Mouse (Mus musculus) forebrain, embryonic 10.5 days (tissue): Measurements from ENCODE around the gene Cbr4. TPM values are rescaled to one million over a fixed set of nuclear protein-coding genes. Genes with fewer than 3 reads are reported as not detected.
A peak's percentile ranks its signal among the peaks of the same experiment; 100 is the strongest.

Experiments
- DNase-seq: peaks from one replicate; pipeline ENCODE4 v3.0.0-alpha.2; 2017; ENCODE audit warnings: low spot score; ENCODE audit errors: extremely low spot score
- H3K27ac ChIP-seq: fragments of 300-500 bp; sonication (generic); 2 replicates; pipeline ENCODE4 v1.5.1; 2016; ENCODE audit warnings: mild to moderate bottlenecking
- H3K27me3 ChIP-seq: fragments of 300-500 bp; sonication (generic); 2 replicates; pipeline ENCODE4 v1.6.1; 2016; ENCODE audit warnings: mild to moderate bottlenecking; ENCODE audit not compliant: poor library complexity, severe bottlenecking
- H3K36me3 ChIP-seq: fragments of 300-500 bp; sonication (generic); replicated peaks from 2 replicates; pipeline ENCODE4 v1.6.1; 2016; ENCODE audit warnings: mild to moderate bottlenecking, moderate library complexity
- H3K4me1 ChIP-seq: fragments of 300-500 bp; sonication (generic); 2 replicates; pipeline ENCODE4 v1.6.1; 2016
- H3K4me3 ChIP-seq: fragments of 300-500 bp; sonication (generic); 2 replicates; pipeline ENCODE4 v1.5.1; 2016; ENCODE audit warnings: mild to moderate bottlenecking, moderate library complexity
- H3K9me3 ChIP-seq: fragments of 300-500 bp; sonication (generic); 2 replicates; pipeline ENCODE4 v1.6.1; 2016; ENCODE audit warnings: mild to moderate bottlenecking, moderate library complexity
- WGBS: fragments of 180-500 bp; shearing (Covaris S2); methylation state at CpG from one replicate; pipeline ENCODE4 v1.1.7; 2016; 5-methylcytosine and 5-hydroxymethylcytosine counted together
- polyA plus RNA-seq: library from polyadenylated mRNA; unstranded; fragments of >200 nt; fragmentation: Nextera tagmentation; extraction: Ambion mirVana; gene quantifications from 2 replicates; pipeline ENCODE4 v1.2.1, GENCODE M21; 2016

Gene Cbr4
- polyA plus RNA-seq: 30.2 and 32.4 TPM in 2 replicates

DNA sequence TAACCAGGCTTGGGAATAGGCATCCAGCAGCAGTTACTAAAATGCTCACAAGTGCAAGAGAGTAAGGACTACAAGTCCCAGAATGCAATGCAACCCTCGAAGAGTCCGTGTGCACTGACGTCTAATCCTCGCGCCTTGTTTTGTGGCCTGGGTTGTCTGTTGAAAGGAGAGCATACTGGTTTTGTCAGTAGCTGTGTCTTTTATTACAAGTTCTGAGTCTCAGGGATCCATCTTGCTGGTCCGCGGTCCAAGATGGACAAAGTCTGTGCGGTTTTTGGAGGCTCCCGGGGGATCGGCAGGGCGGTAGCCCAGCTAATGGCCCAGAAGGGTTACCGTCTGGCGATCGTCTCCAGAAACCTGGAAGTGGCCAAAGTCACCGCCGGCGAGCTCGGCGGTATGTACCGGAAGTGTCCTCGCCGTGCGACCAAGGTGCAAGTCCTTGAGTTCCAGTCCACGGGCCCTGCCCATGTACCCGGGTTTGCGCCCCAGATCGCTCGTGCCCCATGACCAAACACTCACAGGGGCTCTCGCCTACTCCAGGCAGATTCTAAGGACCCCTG is at the start of gene Cbr4:
Cbr4 (plus strand) TSS at position 138 of the 560 bp plus-strand sequence.
- under 1% methylated on average over 29 of the region's 29 CpGs for WGBS
- no peaks in the 10 kb centered on the region for H3K27me3 ChIP-seq
- peaks cover 10% of the 10 kb centered on the region for H3K4me1 ChIP-seq
- H3K9me3 ChIP-seq: no peaks in the 10 kb centered on the region
- H3K4me3 ChIP-seq: peak within 1 kb of the TSS; percentile 79
- H3K36me3 ChIP-seq: peaks cover 9% of the 10 kb centered on the region
- DNase-seq: peak; percentile 83
- H3K27ac ChIP-seq: peak within 1 kb of the TSS; percentile 91

DNA sequence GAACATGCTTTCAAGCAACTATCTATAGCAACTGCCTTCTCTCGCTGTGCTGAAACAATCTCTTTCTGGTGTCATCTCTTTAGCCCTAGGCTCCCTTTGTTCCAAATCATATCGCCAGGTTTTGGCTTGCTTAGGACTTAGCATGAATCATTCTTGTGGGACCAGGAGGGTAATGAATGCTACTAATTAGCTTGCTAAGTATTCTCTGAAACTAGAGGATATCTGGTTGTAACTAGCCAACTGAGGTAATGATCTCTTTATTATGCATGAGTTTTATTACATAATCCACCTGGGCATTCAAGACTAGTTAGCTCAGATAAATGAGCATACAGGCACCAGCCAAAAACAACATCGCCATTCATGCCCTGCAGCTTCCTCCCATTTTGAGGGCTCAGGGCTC is 44.5 kb upstream of the Cbr4 start:
- DNase-seq: no peak
- H3K4me1 ChIP-seq: peaks cover 23% of the 10 kb centered on the region
- no peak overlapping the region for H3K4me3 ChIP-seq
- H3K36me3 ChIP-seq: no peaks in the 10 kb centered on the region
- H3K27me3 ChIP-seq: no peaks in the 10 kb centered on the region
- peaks cover 26% of the 10 kb centered on the region; the same call in 1 of the 2 replicates for H3K9me3 ChIP-seq
- 96% methylated on average over 3 of the region's 3 CpGs for WGBS
- no peak overlapping the region for H3K27ac ChIP-seq

DNA sequence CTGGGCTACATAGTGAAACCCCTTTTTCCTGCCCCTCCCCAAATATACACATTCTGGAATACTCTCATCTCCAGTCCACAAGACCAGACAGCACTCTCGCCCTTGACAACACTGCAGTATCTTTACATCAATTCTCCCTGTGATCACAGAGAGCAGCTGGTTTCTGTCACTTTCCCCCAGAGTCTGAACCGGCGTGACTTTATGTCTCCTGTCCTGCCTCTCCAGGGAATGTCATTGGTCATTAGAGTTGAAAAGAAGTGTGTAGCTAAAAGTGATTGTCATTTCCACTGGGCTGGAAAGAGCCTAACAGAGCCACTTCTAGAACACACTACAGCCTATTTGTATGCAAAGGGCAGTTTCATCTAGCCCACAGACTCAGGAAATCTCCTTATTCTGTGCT is 43.2 kb upstream of the Cbr4 start:
- Histone ChIP-seq H3K9me3 (peaks cover 19% of the 10 kb centered on the region; the same call in 1 of the 2 replicates), H3K36me3 (no peaks in the 10 kb centered on the region), H3K27ac (no peak overlapping the region), H3K4me1 (peaks cover 33% of the 10 kb centered on the region), H3K27me3 (no peaks in the 10 kb centered on the region), H3K4me3 (no peak overlapping the region)
- no peak for DNase-seq
- WGBS: 58% methylated on average over 3 of the region's 3 CpGs

DNA sequence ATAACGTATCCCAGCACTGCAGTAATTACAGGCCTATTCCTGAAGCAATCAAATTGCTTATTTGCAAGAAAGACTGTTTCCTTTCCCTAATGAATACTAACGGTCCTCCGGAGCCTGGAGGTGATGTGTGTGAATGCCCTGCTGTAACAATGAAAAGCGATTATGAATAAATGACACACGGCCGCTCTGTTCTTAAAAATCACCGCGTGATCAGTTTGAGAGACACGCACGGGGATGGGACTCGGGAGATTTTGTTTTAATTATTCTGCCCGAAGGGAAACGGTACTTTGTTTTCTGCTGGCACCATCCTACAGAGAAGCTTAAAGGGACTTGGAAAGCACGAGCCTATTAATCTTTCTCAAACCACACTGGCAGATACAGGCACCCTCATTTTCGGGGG is 41.2 kb upstream of the Cbr4 start:
- Histone ChIP-seq H3K27me3 (no peaks in the 10 kb centered on the region), H3K4me1 (peaks cover 33% of the 10 kb centered on the region), H3K27ac (peak overlapping the region; percentile 74), H3K4me3 (no peak overlapping the region), H3K9me3 (peaks cover 3% of the 10 kb centered on the region; the same call in 1 of the 2 replicates), H3K36me3 (no peaks in the 10 kb centered on the region)
- no peak for DNase-seq
- 57% methylated on average over 15 of the region's 15 CpGs for WGBS

DNA sequence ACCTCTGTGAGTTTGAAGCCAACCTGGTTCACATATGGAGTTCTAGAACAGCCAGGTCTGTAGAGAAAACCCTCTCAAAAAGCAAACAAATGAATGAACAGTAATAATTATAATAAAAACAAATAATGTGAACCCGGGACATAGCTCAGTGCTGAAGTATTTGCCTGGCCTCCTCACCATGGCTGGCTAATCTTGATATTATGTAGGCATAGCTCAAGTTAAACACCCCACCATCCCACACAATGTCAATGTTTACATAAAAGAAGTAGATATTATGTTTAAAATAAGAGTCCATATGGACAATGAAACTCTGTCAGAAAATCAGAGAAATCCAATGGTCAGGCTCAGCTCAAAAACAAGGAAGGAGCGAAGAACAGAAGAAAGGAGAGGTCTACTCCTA is 39.4 kb upstream of the Cbr4 start:
- H3K4me1 ChIP-seq: peaks cover 33% of the 10 kb centered on the region
- no peaks in the 10 kb centered on the region for H3K36me3 ChIP-seq
- no peaks in the 10 kb centered on the region for H3K9me3 ChIP-seq
- no peak for DNase-seq
- H3K27me3 ChIP-seq: no peaks in the 10 kb centered on the region
- WGBS: 75% methylated on average over 2 of the region's 2 CpGs
- no peak overlapping the region for H3K27ac ChIP-seq
- no peak overlapping the region for H3K4me3 ChIP-seq

DNA sequence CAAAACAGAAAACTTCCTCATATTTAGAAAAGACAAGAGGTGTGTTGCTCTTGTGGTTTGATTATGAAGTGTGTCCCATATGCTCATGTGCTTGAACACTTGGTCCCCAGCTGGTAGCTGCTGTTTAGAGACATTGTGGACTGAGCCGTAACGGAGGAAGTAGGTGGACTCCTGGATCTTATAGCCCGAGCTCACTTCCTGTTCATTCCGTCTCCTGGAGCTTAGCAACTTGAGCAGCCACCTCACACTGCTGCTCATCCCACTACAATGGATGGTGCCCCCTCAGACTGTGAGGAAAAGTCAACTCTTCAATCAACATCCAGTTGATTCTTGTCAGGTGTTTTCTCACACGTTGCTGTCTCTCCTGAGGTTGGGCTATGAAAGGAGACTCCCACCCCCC is 38.7 kb upstream of the Cbr4 start:
- no peak overlapping the region for H3K27ac ChIP-seq
- WGBS: 82% methylated on average over 5 of the region's 5 CpGs
- DNase-seq: no peak
- no peaks in the 10 kb centered on the region for H3K27me3 ChIP-seq
- no peaks in the 10 kb centered on the region for H3K9me3 ChIP-seq
- peaks cover 33% of the 10 kb centered on the region for H3K4me1 ChIP-seq
- no peak overlapping the region for H3K4me3 ChIP-seq
- no peaks in the 10 kb centered on the region for H3K36me3 ChIP-seq

DNA sequence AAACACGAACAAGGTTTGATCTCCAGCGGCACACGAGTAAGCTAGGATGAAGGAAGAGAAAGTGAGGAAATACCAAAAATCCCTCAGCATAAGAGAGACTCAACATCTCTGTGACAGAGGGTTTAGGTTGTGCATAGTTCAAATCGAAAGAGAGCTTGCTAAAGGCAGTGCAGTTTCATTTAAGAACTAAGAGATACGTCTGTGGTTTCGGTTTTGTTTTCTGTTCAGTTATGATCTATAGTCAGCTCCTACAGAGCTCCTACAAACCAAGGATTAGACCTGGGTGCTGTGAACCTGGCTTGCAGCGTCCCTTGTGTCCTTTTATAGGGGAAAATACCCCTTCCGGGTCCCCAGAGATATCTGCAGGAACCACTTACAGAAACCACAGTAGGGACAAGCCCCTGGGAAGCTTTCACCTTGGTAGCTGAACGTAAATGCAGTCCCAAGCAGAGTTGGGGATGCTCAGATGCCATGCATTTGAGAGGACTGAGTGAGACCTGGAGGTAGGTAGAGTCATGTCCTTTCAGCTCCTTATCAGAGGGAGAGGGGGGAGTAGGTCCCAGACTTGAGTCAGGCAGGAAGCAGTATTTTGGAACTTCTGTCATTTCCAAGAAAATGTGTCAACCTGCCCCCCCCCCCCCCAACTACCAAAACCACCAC is 36.5 kb upstream of the Cbr4 start:
- H3K4me3 ChIP-seq: no peak overlapping the region
- DNase-seq: no peak
- no peaks in the 10 kb centered on the region for H3K36me3 ChIP-seq
- H3K27ac ChIP-seq: no peak overlapping the region
- no peaks in the 10 kb centered on the region for H3K9me3 ChIP-seq
- 92% methylated on average over 9 of the region's 9 CpGs for WGBS
- no peaks in the 10 kb centered on the region for H3K27me3 ChIP-seq
- H3K4me1 ChIP-seq: peaks cover 24% of the 10 kb centered on the region

DNA sequence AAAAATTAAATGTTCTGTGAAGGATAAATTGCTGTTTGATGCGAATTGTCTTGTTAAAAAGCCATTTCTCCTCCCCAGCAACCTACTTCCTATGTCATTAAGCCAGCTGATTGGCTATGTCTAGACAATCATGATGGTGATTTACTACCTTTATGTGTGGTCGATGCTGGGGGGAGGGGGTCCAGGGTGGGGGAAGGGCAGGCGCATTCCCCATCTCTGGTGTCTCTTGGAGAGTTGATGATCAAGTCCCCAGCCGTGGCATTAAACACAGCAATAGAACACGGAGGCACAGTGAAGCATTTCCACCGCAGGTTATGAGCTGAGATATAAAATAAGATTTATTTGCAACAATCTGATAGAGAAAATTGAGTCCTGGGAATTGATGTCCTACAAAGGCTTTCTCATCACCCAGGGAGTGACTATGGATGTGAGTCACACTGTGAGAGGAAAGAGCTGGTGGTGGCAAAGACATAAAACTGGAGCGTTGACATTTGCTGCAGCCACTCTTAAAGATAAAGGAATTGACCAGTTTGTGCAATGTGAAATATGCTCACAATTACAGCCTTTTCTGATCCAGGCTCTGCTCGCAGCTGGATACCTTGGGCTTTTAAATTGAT is 35.7 kb upstream of the Cbr4 start:
- Histone ChIP-seq H3K27me3 (no peaks in the 10 kb centered on the region), H3K36me3 (no peaks in the 10 kb centered on the region), H3K9me3 (no peaks in the 10 kb centered on the region), H3K4me3 (no peak overlapping the region), H3K4me1 (peaks cover 16% of the 10 kb centered on the region), H3K27ac (no peak overlapping the region)
- WGBS: 89% methylated on average over 8 of the region's 8 CpGs
- DNase-seq: no peak

DNA sequence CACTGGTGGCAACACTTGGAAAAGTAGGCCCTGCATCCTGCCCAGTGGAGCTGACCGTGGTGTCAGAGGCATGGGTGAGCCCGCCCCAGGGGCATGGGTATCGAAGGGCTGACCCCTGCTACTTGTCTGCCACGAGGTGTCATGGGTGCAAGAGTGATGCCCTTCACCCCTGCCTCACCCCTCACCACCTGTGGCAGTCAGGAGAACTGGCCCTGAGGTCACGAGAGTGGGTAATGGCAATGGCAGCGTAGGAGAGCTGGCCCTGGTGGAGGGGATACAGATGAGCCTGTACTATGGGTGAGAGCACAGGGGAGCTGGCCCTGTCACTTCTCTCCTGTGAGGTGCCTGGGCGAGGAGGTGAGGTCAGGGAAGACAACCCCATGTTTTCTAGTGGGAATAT is 27.8 kb upstream of the Cbr4 start:
- Histone ChIP-seq H3K36me3 (no peaks in the 10 kb centered on the region), H3K4me1 (peaks cover 5% of the 10 kb centered on the region; the same call in 1 of the 2 replicates), H3K9me3 (no peaks in the 10 kb centered on the region), H3K27ac (no peak overlapping the region), H3K27me3 (no peaks in the 10 kb centered on the region), H3K4me3 (no peak overlapping the region)
- 87% methylated on average over 7 of the region's 7 CpGs for WGBS
- DNase-seq: no peak

DNA sequence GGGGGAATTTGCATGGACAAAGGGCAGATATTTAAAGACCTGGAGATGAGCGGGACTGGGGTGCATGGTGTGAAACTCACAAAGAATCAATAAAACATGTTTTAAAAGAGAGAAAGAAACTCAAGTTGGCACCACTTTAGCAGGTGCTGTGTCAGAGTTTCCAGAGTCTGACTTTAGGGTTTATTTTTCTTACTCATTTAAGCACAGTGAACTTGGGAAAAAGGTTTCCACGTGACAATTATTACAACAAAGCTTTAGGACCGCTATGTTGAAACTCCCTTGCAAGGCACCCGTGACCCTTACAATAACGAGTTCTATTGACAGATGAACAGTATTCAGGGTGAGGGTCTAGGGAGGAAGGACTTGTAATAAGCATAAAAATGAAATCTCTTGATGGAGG is 25.3 kb upstream of the Cbr4 start:
- no peaks in the 10 kb centered on the region for H3K9me3 ChIP-seq
- WGBS: 78% methylated on average over 5 of the region's 5 CpGs
- no peak overlapping the region for H3K27ac ChIP-seq
- H3K4me3 ChIP-seq: no peak overlapping the region
- peaks cover 11% of the 10 kb centered on the region for H3K4me1 ChIP-seq
- no peaks in the 10 kb centered on the region for H3K36me3 ChIP-seq
- H3K27me3 ChIP-seq: no peaks in the 10 kb centered on the region
- DNase-seq: no peak

DNA sequence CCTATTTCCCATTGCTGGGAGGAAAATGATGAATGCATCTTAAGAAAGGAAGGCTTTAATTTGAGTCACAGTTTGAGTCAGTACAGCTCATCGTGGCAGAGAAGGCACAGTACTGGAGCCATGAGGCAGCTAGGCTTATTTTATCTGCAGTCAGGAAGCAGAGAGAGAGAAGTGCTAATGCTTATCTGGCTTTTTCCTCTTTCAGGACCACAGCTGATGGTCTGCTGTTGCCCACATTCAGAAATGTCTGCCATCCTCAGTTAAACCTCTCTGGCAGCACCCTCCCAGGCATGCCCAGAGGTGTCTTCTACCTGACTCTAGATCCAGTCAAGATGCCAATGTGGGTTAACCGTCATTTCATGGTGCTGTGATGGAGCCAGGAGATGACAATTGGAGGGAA is 23.1 kb upstream of the Cbr4 start:
- 87% methylated on average over 2 of the region's 2 CpGs for WGBS
- no peaks in the 10 kb centered on the region for H3K27me3 ChIP-seq

DNA sequence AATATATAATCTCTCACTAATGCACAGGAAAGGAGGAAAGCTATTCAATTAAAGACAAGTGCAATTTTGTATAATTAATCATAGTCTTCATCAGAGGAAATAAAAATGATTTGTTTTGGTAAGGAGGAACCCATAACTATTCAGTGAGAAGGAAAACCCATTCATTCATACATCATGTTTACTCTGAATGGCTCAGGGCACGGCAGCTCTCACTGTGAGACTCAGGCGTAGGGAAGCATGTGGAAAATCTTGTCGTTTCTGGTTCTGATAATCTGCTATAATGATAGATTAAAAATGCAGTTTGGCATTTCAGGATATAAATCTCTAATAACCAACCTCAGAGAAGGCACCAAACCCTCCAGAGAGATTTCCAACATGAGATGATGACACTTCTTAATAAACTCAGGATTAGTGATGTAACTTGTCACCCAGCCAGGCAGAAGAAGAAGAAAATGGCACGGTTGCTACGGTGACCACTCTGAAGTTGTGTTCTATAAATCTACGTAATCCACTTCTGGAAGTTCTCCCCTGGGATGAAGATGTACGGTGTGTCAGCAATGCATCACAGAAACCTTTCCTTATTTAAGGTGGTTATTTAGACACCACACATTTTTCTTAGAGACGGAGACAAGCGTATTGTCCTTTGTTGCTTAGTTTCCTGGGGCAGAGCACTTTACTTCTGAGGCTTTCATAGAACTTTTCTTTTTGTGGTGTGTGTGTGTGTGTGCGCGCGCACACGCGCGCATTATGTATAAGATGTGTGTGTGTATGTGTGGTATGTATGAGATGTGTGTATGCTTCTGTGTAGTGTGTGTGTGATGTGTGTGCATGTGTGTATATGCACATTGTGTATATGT is 20.6 kb upstream of the Cbr4 start:
- Histone ChIP-seq H3K9me3 (no peaks in the 10 kb centered on the region), H3K36me3 (no peaks in the 10 kb centered on the region), H3K27me3 (no peaks in the 10 kb centered on the region), H3K4me3 (no peak overlapping the region), H3K27ac (no peak overlapping the region), H3K4me1 (peaks cover 19% of the 10 kb centered on the region)
- 92% methylated on average over 15 of the region's 15 CpGs for WGBS
- DNase-seq: no peak

More for the DNA sequence above, 23.1 kb upstream of the Cbr4 start:
- Histone ChIP-seq H3K36me3 (no peaks in the 10 kb centered on the region), H3K4me3 (no peak overlapping the region), H3K27ac (no peak overlapping the region), H3K4me1 (peaks cover 19% of the 10 kb centered on the region), H3K9me3 (no peaks in the 10 kb centered on the region)
- DNase-seq: no peak

DNA sequence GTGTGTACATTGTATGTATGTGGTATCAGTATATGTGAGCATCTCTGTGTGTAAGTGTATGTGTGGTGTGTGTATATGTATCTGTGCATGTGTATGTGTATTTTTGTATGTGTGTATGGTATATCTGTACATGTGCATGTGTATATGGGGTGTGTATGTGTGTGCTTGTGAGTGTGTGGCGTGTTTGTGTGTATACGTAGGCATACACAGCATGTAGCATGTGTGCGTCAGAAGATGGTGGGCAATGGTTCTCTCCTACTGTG is 20.1 kb upstream of the Cbr4 start:
- H3K4me1 ChIP-seq: peaks cover 16% of the 10 kb centered on the region
- DNase-seq: no peak
- H3K27me3 ChIP-seq: no peaks in the 10 kb centered on the region
- WGBS: 91% methylated on average over 3 of the region's 3 CpGs
- H3K4me3 ChIP-seq: no peak overlapping the region
- H3K9me3 ChIP-seq: no peaks in the 10 kb centered on the region
- no peak overlapping the region for H3K27ac ChIP-seq
- H3K36me3 ChIP-seq: no peaks in the 10 kb centered on the region
